Mouse (Mus musculus) megakaryocyte, embryonic 14.5 days (primary cell): ENCODE data around the gene Psma6.

Experiments
- FLI1 ChIP-seq: IDR thresholded peaks from 2 replicates; pipeline ENCODE4 v1.6.1; 2012; ENCODE audit warnings: low read length, inconsistent platforms, mixed read lengths
- GATA1 ChIP-seq: IDR thresholded peaks from 3 replicates; pipeline ENCODE4 v1.6.1; 2012; ENCODE audit warnings: mixed read lengths, low read length, inconsistent platforms, borderline replicate concordance

GRCm38 (mm10) chr12:55465401-55465983 lies 81.5 kb downstream of the Psma6 start:
- TF ChIP-seq GATA1 (no peak), FLI1 (no peak)
